Mouse (Mus musculus): ENCODE data around the gene Fibp. TPM values are rescaled to one million over a fixed set of nuclear protein-coding genes. Genes with fewer than 3 reads are reported as not detected.

The Fibp gene
- polyA plus RNA-seq, 1 experiment from 2014 or later = 116 TPM

DNA sequence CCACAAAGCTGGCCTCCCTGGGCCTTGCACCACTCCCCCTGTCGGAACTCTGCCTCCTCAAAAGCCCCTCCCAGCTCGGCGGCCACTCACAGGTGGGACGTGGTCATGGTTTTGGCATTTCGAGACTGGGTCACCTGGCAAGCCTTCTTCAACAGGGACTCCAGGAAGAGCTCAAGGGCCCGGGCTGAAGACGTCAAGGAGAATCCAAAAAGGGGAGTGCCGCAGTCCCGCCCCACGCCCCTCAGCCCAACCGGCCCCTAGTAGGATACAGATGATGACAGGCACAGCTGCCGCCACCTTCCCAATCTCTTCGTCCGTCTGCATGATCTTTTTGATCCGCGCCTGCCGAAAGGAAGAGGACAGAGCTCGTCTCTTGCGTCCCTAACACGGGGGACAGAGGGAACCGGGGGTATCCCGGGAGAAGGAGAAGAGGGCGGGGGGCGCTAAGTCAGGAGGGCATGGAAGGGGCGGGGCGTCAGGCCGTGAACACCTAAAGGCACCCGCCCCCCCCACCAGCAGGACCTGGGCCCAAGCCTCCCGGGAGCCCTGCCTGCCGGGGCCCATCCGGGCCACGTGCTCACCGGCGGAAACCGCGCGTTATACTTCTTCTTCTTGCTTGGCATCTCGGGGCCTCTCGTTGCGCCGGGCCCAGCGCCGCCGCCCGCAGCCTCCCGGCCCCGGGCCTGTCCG is 36.2 kb upstream of the Fibp start:
- peak overlapping the region; percentile 91 for H3K9ac ChIP-seq (ENCODE audit: low read depth, low read length)

DNA sequence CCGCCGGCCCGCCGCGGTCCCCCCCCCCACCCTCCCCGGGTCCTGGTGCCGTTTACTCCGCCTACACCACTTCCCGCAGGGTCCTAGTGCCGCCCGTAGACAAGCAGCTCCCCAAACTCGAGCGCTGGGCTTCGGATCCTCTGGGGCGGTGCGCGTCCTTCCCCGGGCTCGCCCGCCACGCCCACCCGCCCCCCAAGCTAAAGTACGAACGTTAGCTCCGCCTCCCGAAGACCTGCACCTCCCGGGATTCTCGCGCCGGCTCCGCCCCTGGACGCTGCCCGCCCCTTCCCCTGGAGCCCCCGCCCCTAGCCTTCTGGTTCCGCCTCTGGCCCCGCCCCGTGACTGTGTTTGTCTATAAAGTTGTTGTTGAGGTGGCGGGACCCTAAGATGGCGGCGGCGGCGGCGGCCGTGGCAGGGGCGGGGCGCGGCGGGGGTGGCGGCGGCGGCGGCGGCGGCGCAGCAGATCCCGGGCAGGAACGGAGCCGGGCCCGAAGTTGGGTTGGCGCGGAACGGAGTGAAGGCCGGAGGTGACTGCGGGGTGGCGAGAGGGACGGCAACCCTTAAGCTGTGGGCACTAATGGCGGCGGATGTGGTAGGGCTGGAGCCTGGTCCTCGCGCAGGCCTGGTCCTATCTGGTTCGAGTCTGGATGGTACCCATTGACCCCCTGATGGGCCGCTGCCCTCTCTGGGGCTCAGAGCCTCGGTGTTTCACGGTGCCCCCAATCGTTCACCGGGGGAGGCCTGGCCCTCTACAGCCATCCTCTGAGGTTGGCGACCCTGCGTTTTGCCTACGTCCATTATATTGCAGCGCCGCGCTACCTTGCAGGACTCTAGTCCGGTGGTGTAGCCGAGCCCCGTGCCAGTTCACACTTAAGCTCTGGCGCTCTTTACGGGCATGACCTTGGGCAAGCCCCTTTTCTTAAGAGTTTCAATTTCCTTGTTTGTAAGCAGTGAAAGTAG is 35.4 kb upstream of the Fibp start, which contains the start of the genes Drap1 and AI837181:
Gene Drap1, minus strand, starts transcription at position 198 of the 960 bp plus-strand sequence.
Gene AI837181, plus strand, starts transcription at position 363 of the 960 bp plus-strand sequence.
- peak; percentile 86 for ATAC-seq
- WGBS = under 1% methylated on average over 71 of the region's 87 CpGs

More for the DNA sequence above, 36.2 kb upstream of the Fibp start:
- Histone ChIP-seq H3K27me3 (replicated peaks; ENCODE audit: control insufficient read depth, insufficient read depth, low read length) (no peaks in the 10 kb centered on the region), H3K27ac (ENCODE audit: low read depth, low read length) (peak overlapping the region; percentile 77), H3K36me3 (ENCODE audit: control insufficient read depth, insufficient read depth) (peaks cover 43% of the 10 kb centered on the region), H3K9me3 (ENCODE audit: control insufficient read depth) (no peaks in the 10 kb centered on the region), H3K4me3 (ENCODE audit: low read depth, low read length) (peak overlapping the region; percentile 84), H3K4me2 (replicated peaks; ENCODE audit: low read depth) (peak overlapping the region; percentile 81), H3K4me1 (replicated peaks; ENCODE audit: control insufficient read depth, insufficient read depth, low read length) (peaks cover 6% of the 10 kb centered on the region; the same call in 1 of the 2 replicates)
- 0% methylated on average over 21 of the region's 48 CpGs for WGBS
- peak; percentile 55 for ATAC-seq
- TF ChIP-seq CTCF (IDR thresholded peaks at IDR 0.05; ENCODE audit: low read depth) = peak; percentile 34; the same call in 1 of the 2 replicates

DNA sequence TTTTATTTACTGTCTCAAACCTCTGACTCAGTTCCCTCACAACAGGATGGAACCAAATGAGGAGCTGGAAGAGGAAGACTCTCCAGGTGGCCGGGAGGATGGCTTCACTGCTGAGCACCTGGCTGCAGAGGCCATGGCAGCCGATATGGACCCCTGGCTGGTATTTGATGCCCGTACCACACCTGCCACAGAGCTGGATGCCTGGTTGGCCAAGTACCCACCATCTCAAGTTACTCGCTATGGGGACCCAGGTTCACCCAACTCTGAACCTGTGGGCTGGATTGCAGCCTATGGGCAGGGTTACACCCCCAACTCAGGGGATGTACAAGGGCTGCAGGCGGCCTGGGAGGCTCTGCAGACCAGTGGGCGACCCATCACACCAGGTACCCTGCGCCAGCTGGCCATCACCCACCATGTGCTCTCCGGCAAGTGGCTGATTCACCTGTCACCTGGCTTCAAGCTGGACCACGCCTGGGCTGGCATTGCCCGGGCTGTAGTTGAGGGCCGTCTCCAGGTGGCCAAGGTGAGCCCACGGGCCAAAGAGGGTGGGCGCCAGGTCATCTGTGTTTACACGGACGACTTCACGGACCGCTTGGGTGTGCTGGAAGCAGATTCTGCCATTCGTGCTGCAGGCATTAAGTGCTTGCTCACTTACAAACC is 34.4 kb upstream of the Fibp start:
- Histone ChIP-seq H3K27me3 (replicated peaks; ENCODE audit: control insufficient read depth, insufficient read depth, low read length) (no peaks in the 10 kb centered on the region), H3K9ac (ENCODE audit: low read depth, low read length) (peak overlapping the region; percentile 91), H3K4me1 (replicated peaks; ENCODE audit: control insufficient read depth, insufficient read depth, low read length) (peaks cover 6% of the 10 kb centered on the region; the same call in 1 of the 2 replicates), H3K4me2 (replicated peaks; ENCODE audit: low read depth) (peak overlapping the region; percentile 81), H3K4me3 (ENCODE audit: low read depth, low read length) (peak overlapping the region; percentile 84), H3K36me3 (ENCODE audit: control insufficient read depth, insufficient read depth) (peaks cover 27% of the 10 kb centered on the region), H3K9me3 (ENCODE audit: control insufficient read depth) (no peaks in the 10 kb centered on the region), H3K27ac (ENCODE audit: low read depth, low read length) (peak overlapping the region; percentile 77; the same call in 1 of the 2 replicates)
- no peak for TF ChIP-seq CTCF (IDR thresholded peaks at IDR 0.05; ENCODE audit: low read depth)
- ATAC-seq = no peak
- 84% methylated on average over 18 of the region's 18 CpGs for whole genome bisulfite sequencing

More for the DNA sequence above, 35.4 kb upstream of the Fibp start, which contains the start of the genes Drap1 and AI837181:
- no peak for TF ChIP-seq CTCF (IDR thresholded peaks at IDR 0.05; ENCODE audit: low read depth)
- peak within 1 kb of the TSS; percentile 77 for H3K27ac ChIP-seq (ENCODE audit: low read depth, low read length)
- H3K4me1 ChIP-seq (replicated peaks; ENCODE audit: control insufficient read depth, insufficient read depth, low read length) = peaks cover 6% of the 10 kb centered on the region; the same call in 1 of the 2 replicates
- H3K9ac ChIP-seq (ENCODE audit: low read depth, low read length) = peak within 1 kb of the TSS; percentile 91
- no peaks in the 10 kb centered on the region for H3K9me3 ChIP-seq (ENCODE audit: control insufficient read depth)
- peak within 1 kb of the TSS; percentile 84 for H3K4me3 ChIP-seq (ENCODE audit: low read depth, low read length)
- H3K36me3 ChIP-seq (ENCODE audit: control insufficient read depth, insufficient read depth) = peaks cover 35% of the 10 kb centered on the region
- no peaks in the 10 kb centered on the region for H3K27me3 ChIP-seq (replicated peaks; ENCODE audit: control insufficient read depth, insufficient read depth, low read length)
- peak within 1 kb of the TSS; percentile 81 for H3K4me2 ChIP-seq (replicated peaks; ENCODE audit: low read depth)

DNA sequence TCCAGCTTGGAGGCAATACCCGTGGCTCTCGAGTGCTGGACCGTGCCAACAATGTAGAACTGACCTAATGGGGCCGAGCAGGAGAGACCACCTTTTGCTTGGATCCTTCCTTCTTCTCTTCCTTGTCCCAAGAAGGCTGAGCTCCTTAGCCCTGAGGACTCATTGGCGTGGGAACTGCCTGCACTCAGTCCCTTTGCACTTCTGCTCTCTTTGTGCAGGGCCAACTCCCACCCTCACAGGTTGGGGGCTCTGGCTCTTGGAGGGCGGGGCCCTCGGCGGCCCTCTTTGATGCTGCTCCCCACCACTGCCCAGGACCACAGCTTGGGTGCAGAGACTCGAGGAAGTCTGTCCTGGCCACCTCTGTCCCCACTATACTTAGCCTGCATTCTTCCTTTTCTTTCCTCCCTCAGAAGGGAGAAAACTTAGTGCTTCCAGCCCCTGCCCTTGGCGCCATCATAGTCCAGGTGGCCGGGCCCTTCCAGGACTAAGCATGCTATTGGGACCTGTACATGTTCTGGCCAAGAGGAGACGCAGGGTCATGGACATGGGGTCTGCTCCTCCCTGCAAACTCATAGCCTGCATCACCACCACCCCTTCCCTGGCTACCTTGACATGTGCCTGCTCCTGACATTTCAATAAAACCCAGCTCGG is 33.6 kb upstream of the Fibp start:
- Histone ChIP-seq H3K9ac (ENCODE audit: low read depth, low read length) (no peak overlapping the region), H3K27me3 (replicated peaks; ENCODE audit: control insufficient read depth, insufficient read depth, low read length) (no peaks in the 10 kb centered on the region), H3K27ac (ENCODE audit: low read depth, low read length) (no peak overlapping the region), H3K4me1 (replicated peaks; ENCODE audit: control insufficient read depth, insufficient read depth, low read length) (peaks cover 6% of the 10 kb centered on the region; the same call in 1 of the 2 replicates), H3K9me3 (ENCODE audit: control insufficient read depth) (no peaks in the 10 kb centered on the region), H3K4me2 (replicated peaks; ENCODE audit: low read depth) (peak overlapping the region; percentile 81), H3K36me3 (ENCODE audit: control insufficient read depth, insufficient read depth) (peaks cover 24% of the 10 kb centered on the region), H3K4me3 (ENCODE audit: low read depth, low read length) (no peak overlapping the region)
- TF ChIP-seq CTCF (IDR thresholded peaks at IDR 0.05; ENCODE audit: low read depth) = no peak
- ATAC-seq = no peak
- 82% methylated on average over 13 of the region's 13 CpGs for WGBS

DNA sequence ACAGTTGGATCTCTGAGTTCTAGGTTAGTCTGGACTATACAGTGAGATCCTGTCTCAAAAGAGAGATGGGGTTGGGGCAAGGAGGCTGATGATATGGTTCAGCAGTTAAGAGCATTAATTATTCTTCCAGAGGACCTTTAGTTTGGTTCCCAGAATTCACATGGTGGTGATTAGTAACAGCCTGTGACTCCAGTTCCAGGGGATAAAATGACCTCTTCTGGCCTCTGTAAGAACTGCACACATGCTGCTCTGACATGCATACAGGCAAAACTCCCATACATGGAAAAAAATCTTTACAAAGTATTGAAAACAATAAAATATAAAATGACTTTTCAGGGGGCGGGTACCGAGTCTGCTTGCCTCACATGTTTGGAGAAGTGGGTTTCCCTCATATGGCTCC is 32.3 kb upstream of the Fibp start:
- Histone ChIP-seq H3K9ac (ENCODE audit: low read depth, low read length) (no peak overlapping the region), H3K4me2 (replicated peaks; ENCODE audit: low read depth) (no peak overlapping the region), H3K9me3 (ENCODE audit: control insufficient read depth) (no peaks in the 10 kb centered on the region), H3K27me3 (replicated peaks; ENCODE audit: control insufficient read depth, insufficient read depth, low read length) (no peaks in the 10 kb centered on the region), H3K4me3 (ENCODE audit: low read depth, low read length) (no peak overlapping the region), H3K36me3 (ENCODE audit: control insufficient read depth, insufficient read depth) (peaks cover 13% of the 10 kb centered on the region), H3K27ac (ENCODE audit: low read depth, low read length) (no peak overlapping the region), H3K4me1 (replicated peaks; ENCODE audit: control insufficient read depth, insufficient read depth, low read length) (peaks cover 6% of the 10 kb centered on the region; the same call in 1 of the 2 replicates)
- WGBS = 87% methylated on average over 2 of the region's 2 CpGs
- no peak for ATAC-seq
- TF ChIP-seq CTCF (IDR thresholded peaks at IDR 0.05; ENCODE audit: low read depth) = peak; percentile 70

Data from intestine, postnatal 0 days (tissue).